Mouse (Mus musculus) adrenal gland, adult 2 months (tissue): Measurements from ENCODE around the gene Ryr3. TPM values are rescaled to one million over a fixed set of nuclear protein-coding genes. Genes with fewer than 3 reads are reported as not detected.

Experiments
- DNase-seq: peaks from one replicate; pipeline ENCODE4 v3.0.0; 2021
- long read RNA-seq: library from polyadenylated mRNA; stranded (forward); transcript quantifications from one replicate; pipeline ENCODE4 v2.0.0, GENCODE M21; 2021
- polyA plus RNA-seq: library from polyadenylated mRNA; depleted of rRNA; stranded (reverse); fragments of >200 nt; gene quantifications from 2 replicates; pipeline ENCODE4 v1.2.3, GENCODE M21; 2012; rRNA removed
- total RNA-seq, 2 experiments: library from RNA; stranded (reverse); gene quantifications; 2 replicates each; pipeline ENCODE4 v1.2.3; 2021

The Ryr3 gene
- under 1 TPM; 0.63 to 0.79 TPM for total RNA-seq
- polyA plus RNA-seq, result 0.04 and 0.12 TPM in 2 replicates
- long read RNA-seq, result 0 reads

DNA sequence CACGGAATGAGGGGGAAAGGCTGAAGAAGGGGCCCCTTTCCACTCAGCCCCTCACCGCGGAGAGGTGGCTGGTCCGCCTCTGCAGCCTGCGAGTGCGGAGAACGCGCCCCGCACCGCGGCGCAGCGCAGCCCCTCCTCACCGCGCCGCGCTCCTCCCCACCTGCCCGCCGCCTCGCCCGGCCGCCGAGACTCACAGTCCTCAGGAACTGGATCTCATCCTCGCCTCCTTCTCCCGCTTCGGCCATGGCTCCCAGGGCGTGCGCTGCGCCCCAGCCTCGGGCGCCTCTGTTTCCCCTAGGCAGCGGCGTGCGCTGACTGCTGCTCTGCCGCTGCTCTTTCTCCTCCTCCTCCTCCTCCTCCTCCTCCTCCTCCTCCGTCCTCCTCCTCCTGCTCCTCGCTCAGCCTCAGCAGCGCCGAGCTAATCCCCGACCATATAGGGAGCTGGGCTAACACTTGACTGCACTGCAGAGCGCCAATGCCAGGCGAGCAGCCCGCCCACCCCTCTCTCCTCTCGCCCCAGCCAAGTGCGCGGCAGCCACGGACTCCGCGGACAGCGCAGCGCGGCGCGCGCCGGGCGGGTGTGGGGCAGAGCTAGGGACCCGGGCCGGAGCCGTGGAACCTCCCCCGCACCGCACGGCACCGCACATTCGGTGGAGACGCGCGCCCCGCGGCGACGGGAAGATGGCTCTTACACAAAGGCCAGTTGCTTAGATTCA lies at the start of gene Ryr3:
Gene Ryr3, minus strand, starts transcription at position 351 of the 716 bp plus-strand sequence.
- DNase-seq, result peak; percentile 3

- no peak for DNase-seq
Observed at GRCm38 (mm10) chr2:113238871-113239270, 22.0 kb upstream of the Ryr3 start.

GRCm38 (mm10) chr2:113236993-113237392 lies 20.1 kb upstream of the Ryr3 start:
- DNase-seq, result no peak

GRCm38 (mm10) chr2:113234559-113234958 lies 17.7 kb upstream of the Ryr3 start:
- peak; percentile 10 for DNase-seq

- no peak for DNase-seq
Observed at GRCm38 (mm10) chr2:113233356-113233755, 16.5 kb upstream of the Ryr3 start.

GRCm38 (mm10) chr2:113216105-113216745 lies 671 bp downstream of the Ryr3 start:
- DNase-seq, result no peak

DNA sequence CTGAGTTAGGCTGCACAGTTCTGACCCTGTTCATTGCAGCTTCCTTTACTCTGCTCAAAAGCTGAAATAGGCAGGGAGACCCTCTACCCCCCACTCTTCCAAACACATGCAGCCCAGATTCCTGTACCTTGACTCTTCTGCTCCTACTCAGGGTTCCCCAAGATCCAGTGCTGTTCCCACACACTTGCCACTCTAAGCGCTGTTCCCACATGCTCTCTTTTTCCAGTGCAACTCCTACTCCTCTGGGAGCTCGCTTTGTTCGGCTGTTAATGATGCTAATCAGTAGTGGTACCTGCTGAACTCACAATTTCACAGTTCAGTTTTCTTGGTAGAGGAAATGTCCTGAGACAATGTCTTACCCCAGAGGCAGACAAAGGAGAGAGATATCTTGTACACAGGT lies 6.9 kb downstream of the Ryr3 start:
- DNase-seq, result no peak

- DNase-seq, result no peak
Observed at GRCm38 (mm10) chr2:113209263-113209662, 7.6 kb downstream of the Ryr3 start.

DNA sequence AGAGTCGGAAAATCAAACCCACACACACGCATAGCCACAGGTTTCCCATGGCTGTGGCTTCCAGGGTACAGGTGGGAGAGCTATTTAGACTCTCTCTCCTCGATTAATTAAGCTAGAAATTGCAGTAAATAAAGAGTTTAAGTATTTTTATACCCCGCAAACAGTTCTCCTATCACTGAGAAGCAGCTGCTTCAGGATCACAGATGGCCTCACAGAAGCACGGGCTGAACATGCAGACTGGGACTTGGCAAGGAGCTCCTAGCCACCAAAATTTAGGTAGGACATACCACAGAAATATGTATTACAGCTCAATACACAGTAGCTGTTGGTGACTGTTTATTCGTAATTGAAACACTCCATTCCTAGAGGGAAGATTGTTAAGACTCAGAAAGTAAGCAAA lies 14.0 kb downstream of the Ryr3 start:
- DNase-seq, result no peak

GRCm38 (mm10) chr2:113199030-113199679 lies 17.7 kb downstream of the Ryr3 start:
- no peak for DNase-seq

GRCm38 (mm10) chr2:113187158-113187557 lies 29.7 kb downstream of the Ryr3 start:
- DNase-seq, result no peak

DNA sequence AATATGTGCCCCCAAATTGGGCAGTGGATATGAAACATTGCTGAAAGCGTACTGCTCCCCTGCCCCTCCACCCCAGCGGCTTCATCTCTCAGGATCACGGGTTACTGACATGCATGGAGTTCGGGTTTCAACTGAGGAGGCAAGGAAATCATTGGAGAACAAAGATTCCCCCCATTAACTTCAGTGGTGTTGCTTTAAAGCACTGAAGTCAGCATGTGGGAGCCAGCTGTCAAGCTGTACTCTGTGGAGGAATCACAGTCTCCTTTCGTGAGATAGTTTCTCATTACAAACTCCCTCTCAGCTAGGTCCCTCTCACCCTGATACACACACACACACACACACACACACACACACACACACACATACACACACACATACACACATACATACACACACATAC lies 35.2 kb downstream of the Ryr3 start:
- DNase-seq, result no peak

- no peak for DNase-seq
Observed at GRCm38 (mm10) chr2:113178047-113178446, 38.8 kb downstream of the Ryr3 start.

DNA sequence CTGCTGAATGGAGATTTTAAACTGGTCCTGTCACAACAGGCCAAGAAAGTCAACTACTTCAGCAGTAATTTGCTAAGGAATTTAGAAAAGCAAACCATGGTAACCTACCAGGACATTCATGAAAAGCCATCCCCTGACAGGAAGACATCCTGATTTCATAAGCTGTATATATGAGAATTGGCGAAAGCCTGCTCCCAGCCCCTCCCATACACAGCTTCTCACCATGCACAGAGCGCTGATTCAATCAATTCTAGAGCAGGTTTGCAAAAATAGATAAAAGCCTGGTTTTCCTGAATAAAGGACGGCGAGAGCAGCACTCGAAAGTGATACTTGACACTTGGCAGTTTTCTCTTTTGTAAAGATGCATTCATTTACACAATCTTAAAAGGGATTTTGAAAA lies 40.6 kb downstream of the Ryr3 start:
- no peak for DNase-seq

DNA sequence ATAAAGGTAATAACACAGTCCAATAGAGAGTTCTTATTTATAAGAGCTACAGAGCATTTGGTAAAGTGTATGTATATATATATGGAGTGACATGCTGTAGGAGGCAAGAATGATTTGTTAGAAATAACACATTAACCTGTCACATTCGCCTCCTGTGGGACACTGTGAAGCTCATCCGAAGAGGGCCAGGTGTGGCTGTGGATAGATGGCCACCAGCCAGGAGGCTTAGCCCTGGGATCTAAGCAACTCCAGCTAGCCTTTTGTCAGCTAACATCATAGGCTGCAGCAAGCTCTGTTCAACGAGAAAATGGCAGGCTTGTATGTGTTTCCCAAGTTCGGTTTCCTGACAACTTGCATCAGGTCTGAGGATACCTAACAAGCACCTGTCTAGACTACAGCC lies 48.8 kb downstream of the Ryr3 start:
- no peak for DNase-seq

DNA sequence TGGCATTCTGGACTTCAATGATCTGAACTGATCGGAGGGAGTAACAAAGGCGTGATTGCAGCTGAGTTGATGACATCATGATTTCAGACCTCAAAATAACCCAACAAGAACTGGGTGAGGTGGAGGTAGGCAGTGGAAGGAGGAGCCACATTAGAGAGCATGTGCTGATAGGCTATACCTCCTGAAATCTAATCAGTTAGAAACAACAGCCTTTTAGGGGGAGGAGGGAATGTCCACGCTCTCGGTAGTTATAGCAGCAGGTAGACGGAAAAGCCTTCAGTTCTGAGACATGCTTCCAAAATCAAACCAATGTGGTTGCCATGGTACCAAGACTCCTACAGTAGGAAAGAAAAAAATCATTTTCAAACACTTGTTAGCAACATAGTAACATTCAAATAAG lies 55.4 kb downstream of the Ryr3 start:
- DNase-seq, result no peak

- no peak for DNase-seq
Observed at GRCm38 (mm10) chr2:113137766-113138165, 79.1 kb downstream of the Ryr3 start.

- DNase-seq, result no peak
Observed at GRCm38 (mm10) chr2:113123476-113123875, 93.4 kb downstream of the Ryr3 start.

DNA sequence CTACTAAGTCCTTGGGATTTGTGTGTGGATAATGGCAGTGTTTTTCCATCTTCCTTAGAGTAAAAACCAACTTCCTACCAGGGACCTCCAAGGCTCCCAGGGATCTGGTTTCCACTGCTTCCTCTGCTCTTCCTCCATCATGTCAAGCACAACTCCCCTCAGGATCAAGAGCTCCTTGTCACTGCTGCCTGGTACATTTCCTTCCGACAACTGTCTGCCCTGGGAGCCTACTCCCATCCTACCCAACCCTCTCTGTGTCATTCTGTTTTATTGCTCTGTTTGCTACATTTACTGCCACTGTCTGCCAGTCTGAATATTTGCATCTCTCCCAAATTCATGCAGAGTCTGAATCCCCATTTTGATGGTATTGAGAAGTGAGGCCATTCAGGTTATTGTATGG lies 97.8 kb downstream of the Ryr3 start:
- no peak for DNase-seq

- no peak for DNase-seq
Observed at GRCm38 (mm10) chr2:113116788-113117187, 100.1 kb downstream of the Ryr3 start.

- DNase-seq, result no peak
Observed at GRCm38 (mm10) chr2:113115897-113116283, 101.0 kb downstream of the Ryr3 start.

DNA sequence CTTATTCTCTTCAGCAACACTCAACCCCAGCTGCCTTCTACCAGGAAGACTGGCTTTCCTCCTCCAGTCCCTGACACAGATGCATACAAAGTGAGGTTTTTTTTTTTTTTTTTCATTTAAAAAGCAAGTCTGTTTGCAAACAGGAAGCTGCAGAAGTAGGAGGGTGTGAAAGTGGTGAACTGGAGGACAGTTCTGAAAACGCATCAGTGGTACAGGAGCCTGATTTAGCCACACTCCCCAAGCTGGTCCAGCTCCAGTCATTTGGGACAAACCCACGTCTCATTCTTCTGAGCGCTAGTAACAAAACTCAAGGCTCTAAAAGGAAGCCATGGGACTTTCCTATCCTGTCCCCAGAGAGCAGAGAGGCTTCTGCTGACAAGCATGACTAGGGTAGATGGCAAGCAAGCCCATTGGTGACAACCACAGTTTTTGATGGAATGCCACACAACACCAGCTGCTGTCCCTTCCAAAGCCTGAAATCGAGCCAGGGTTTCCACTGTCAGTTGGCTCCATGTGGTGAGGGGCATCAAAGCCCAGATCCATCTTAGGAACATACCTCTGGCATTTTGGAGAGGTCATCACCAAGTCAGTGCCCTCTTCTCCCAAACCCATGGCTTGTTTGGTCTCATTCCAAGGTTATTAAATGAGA lies 101.5 kb downstream of the Ryr3 start:
- no peak for DNase-seq

GRCm38 (mm10) chr2:113104609-113105008 lies 112.3 kb downstream of the Ryr3 start:
- no peak for DNase-seq
